Mouse (Mus musculus): ENCODE measurements at regions not wholly inside any gene's neighbourhood (a gene's known extent, or its start where the extent isn't known, plus 50 kb on each side); places are given as distances from the start of the nearest gene placed in this dataset.

GRCm38 (mm10) chr7:95082248-95082647 is 1088.8 kb upstream of the Tenm4 start:
- peak; percentile 1 for DNase-seq (ENCODE audit: low read depth)

GRCm38 (mm10) chr7:95084328-95084727 is 1086.7 kb upstream of the Tenm4 start:
- DNase-seq (ENCODE audit: low read depth): no peak

GRCm38 (mm10) chr7:95091360-95091759 is 1079.7 kb upstream of the Tenm4 start:
- DNase-seq (ENCODE audit: low read depth): peak; percentile 2

GRCm38 (mm10) chr7:95129020-95129419 is 1042.0 kb upstream of the Tenm4 start:
- DNase-seq (ENCODE audit: low read depth): no peak

GRCm38 (mm10) chr7:95133038-95133437 is 1038.0 kb upstream of the Tenm4 start:
- no peak for DNase-seq (ENCODE audit: low read depth)

GRCm38 (mm10) chr7:95134062-95134625 is 1036.9 kb upstream of the Tenm4 start:
- DNase-seq (ENCODE audit: low read depth): no peak

- DNase-seq (ENCODE audit: low read depth): no peak
These were observed 1029.3 kb upstream of the Tenm4 start for GRCm38 (mm10) chr7:95141778-95142177.

- DNase-seq (ENCODE audit: low read depth): no peak
These were observed 1028.0 kb upstream of the Tenm4 start for GRCm38 (mm10) chr7:95143037-95143436.

Measured in fibroblast of lung, adult 2 months (primary cell).